Mouse (Mus musculus) adrenal gland, adult 8-10 months (tissue): ENCODE results near the gene Ppp1r10. TPM values are rescaled to one million over a fixed set of nuclear protein-coding genes. Genes with fewer than 3 reads are reported as not detected.

ENCODE experiments used
- DNase-seq: peaks from one replicate; pipeline ENCODE4 v3.0.0; 2022
- total RNA-seq, 4 experiments: library from RNA; stranded (reverse); gene quantifications; 2 replicates each; pipeline ENCODE4 v1.2.4; 2022

The Ppp1r10 gene
- total RNA-seq, 4 experiments from 2014 or later: 65.5 to 105 (median 89.6) TPM

DNA sequence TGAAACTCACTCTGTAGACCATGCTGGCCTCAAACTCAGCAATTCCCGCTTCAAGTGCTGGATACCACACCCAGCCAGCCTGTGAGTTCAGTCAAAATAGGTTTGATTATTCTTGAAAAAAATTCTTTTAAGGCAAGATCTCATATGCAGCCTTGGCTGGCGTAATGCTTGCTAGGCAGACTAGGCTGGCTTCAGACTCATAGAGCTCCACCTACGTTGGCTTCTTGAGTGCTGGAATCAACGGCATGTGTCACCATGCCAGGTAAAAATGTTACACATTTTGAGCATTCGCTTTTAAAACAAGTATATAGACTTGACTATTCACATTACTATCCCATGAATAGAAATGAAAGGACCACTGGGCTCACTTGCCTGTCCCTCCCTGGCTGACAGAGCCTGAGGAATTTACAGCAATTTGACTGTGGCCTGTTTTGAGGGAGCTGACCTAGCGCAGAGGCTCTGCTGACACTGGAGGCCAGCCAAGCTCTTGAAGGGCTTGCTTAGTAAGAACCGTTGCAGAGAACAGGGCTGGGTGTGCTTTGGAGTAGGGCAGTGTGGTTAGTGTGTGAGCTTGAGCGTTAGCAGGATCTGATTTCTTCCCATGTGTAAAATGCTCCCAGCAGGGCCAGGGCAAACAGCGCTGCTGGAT, 12.8 kb upstream of the Ppp1r10 start:
- no peak for DNase-seq

DNA sequence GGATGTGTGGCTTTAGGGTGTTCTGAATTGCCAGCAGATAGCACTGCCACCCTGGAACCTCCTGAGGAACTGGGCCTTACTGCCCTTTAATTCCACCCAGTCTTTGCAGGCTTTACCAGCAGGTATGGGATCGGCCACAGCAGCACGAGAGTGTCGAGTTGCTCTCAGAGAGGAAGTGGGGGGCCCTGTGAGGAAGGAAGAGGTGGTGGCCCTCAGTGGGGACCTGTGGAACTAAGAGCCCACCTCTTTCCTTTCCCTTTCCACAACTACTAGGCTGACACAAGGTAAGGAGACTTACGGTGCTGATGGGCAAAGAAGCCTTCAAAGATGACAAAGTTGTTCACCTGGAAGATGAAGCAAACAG, 12.3 kb upstream of the Ppp1r10 start:
- DNase-seq: no peak

DNA sequence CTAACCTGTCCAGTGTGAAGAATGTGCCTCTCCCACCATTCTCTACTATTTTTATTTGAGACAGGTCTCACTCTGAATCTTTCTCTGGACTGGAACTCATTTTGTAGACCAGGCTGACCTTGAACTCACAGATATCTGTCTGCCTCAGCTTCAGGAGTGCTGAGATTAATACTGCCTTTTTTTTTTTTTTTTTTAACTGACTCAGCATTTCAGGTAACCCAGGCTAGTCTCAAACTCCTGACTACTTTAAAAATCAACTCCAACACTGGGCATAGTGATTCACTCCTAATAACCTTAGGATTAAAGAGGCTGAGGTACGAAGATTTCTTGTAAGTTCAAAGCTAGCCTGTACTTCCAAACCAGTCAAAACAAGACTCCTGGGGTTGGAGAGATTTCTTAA, 10.6 kb upstream of the Ppp1r10 start:
- DNase-seq: no peak

DNA sequence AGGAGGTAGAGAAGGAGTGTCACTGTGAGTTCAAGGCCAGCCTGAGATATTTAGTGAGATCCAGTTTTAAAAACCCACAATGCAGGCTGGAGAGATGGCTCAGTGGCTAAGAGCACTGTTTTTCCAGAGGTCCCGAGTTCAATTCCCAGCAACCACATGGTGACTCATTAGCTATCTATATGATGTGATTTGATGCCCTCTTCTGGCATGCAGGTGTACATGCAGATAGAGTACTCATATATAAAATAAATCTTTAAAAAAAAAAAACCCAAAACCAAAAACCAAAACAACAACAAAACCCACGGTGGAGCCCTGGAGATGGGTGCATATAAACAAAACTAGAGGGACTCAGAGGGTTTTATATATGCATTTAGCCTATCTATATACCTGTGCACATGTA, 8.6 kb upstream of the Ppp1r10 start:
- DNase-seq: no peak

DNA sequence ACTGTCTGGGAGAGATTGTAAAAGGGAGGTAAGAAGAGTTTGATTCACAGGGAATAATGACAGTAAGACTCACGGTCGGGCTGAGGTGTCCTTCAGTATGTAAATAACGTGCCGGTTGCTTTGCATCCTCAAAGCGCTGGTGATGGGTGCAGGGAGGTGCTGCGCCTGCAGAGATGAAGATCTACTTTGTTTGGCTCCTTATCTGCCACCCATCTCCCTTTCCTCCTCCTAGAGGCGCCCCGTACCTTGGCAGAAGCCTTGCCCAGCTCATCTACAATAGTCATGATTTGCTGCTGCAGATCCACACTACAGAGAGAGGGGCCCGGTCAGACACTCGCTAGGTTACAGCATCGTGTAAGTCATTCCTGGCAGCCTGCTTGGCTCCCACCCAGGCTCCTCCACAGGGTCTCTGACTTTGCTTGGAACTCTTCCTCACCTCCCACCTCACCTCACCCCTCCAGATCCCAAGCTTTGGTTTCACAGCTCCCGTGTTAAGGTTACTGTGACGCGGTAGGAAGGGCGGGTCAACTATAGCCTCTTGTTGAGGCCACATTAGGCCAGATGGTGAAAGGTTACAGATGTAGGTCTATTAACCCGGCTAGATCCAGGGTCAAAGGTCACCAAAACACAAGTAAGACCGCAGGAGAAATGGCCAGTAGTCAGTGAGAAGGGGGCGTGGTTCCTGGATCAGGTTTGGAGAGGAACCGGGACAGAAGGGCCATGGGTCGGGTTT, 6.9 kb upstream of the Ppp1r10 start:
- no peak for DNase-seq

DNA sequence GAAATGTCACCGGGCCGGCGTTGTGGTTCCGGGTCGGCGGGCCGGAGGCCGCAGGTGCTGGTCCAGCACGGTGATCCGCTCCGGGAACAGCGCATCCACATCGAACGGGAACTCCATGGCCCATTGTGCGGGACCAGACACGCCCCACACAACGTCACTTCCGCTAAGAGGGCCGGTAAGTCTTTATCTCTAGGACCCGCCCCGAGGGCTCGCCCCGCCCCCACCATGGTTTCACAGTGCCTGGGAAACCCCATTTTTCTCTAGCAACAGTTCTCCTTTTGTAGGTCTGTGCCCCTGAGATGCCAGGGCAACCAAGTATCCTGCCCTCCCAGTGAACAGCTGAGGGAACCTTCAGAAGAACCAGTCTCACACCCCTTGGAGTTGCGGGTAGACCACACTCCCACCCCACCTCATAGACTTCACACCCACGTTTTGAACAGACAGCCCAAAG, 6.3 kb upstream of the Ppp1r10 start, which contains the start of gene Atat1:
Atat1 (minus strand) TSS at position 157 of the 451 bp plus-strand sequence.
- DNase-seq: peak; percentile 93

DNA sequence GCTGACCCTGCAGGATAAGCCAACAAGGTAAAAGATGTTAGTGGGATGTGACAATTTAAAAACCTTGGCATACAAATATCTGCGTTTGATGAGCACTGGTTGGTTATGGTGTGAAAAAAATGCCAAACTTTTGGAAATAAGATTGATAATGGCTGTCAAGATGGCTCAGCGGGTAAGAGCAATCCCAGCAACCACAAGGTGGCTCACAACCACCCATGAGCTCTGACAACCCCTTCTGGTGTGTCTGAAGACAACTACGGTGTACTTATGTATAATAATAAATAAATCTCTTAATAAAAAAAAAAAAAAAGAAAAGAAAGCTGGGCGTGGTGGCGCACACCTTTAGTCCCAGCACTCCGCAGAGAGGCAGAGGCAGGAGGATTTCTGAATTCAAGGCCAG, 1.3 kb upstream of the Ppp1r10 start:
- no peak for DNase-seq

DNA sequence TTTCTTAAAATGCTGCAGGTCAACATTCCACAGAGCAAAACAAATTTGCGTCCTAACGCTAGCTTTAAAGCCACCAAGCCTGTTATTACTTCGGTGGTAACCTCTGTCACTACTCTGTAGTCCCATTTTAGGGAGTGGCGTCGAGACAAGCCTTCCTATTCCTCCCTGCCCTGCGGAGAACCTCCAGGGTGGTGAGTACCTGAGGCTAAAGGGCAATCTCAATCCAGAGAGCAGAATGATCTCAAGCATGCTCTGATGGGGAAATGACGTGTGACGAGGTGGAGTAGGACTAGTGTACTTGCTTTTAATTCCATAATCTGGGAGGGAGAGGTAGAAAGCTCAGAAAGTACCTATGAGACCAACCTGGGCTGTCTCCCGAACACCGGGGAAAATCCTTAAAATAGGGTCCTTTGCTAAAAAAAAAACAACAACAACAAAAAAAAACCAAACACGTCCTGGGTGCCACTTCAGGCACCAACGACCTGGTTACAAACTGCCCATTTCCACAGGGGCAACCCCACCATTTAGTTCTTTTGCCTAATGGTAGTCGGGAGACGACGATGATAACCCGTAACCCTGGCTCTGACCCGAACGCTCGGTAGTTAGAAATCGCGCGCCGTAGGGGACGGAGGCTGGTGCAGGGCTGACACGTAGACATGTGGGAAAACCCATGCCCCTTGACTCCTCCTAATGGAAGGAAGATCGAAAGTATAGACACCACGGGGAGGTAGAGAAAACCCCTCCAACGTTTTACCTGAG, 517 bp upstream of the Ppp1r10 start:
- DNase-seq: no peak

DNA sequence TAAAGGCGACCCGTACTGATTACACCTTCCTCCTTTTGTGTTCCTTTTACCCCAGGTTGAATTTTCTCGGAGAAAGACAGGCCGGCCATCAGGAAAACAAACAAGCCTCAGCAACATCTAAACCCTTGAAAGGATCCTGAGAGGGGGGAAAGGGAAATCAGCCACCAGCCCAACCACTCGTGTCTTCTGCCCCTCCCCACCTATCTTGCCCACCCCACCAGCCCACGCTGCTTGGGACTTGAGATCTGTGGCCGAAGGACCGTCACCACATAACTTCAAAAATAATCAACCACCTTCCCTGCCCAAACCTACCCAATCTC, 869 bp downstream of the Ppp1r10 start:
- no peak for DNase-seq

DNA sequence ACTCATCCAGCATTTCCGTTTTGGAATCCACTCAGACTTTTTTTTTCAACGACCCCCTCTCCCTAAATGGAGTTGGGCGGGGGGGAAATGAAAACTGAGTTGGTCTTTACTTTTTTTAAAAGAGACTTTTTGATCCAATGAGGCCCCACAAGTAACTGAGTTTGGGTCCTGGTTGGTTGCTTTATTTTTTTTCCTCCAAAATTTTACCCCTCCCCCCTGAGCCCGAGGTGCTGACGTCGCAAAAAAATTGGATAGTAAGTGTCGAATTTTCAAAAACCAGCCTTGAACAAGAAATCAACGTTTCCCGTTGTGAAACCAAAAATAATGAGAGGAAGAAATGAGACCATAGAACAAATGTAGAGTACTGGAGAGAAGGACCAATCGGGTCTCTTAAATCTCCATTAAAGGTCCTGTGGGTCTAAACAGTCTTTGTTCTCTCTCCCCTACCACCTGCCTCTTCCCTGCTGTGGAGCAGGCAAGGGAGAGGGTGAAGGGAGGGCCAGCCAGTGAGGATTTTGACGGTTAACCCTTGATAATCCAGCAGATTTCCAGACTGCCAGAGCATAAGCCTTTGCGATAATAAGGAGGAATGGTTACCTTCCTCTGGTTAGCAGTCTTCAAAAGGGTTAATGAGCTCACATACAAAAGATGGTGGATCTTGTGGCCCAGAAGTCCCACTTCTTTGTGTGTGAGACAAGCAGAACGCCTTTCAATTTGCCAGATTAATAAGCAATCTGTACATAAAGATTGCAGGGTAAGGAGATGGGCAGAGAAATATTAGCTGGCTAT, 1.4 kb downstream of the Ppp1r10 start:
- no peak for DNase-seq

DNA sequence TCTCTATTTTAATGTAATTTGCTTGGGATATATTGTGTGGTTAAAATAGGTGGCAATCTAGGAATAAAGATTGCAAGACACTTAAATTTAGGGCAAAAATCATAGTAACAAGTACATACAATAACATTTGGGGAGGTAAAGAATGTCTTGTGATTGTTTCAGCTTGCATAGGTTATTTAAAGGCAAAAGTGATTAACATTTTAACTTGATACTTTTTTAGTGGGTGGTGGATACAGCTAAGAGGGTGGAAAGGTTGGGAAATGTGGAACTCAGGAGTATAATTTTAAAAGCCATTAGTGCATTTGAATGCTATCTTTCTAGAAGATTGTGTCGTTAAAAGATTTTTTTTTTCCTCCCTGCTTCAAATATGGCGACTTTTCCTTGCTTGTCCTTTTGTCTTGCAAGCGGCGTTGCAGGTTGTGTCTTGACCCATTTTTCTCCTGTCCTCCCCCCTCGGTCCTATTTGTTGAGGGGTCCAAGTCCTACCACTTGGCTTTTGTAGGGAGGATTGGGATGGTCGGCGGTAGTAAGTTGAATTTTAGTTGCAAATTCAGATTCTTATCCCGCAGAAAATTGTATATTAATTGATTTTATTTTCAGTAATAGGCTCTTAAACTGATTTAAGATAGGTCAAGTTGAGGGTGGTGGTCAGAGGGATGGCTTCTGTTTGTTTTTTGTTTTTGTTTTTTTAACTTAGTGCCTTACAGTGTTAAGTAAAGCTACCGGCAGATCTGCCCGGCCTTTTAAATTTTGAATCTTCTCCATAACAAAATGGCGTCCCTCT, 2.2 kb downstream of the Ppp1r10 start:
- DNase-seq: no peak

DNA sequence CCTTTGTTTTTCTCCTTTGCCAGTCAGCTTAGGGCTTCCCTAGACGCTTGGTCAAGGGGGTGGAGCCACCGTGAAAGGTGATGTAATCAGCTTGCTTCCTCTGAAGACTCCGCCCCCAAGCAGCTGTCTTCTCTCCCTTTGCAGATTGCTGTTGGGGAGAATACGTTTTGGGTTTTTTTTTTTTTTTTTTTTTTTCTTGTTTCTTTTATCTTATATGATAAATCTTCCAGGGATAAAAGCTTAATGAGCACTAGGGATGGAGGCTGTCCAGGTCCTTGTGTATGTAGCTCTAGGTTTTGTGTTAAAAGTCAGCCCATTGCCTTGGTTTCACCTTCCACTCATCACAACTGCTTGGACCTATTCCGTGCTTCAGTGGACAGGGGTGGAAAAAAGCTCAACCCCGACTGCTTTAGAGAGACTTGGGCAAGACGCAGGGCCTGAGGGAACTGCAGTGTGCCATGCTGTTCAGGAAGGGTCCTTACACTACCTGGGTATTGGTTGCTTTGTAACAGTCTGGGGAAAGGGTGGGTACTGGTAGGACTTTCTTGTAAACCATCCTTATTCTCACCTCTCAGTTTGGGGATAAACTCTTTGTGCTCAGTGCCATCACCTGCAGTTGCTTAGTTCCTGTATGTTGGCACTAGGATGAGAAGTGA, 3.0 kb downstream of the Ppp1r10 start:
- DNase-seq: peak; percentile 96

DNA sequence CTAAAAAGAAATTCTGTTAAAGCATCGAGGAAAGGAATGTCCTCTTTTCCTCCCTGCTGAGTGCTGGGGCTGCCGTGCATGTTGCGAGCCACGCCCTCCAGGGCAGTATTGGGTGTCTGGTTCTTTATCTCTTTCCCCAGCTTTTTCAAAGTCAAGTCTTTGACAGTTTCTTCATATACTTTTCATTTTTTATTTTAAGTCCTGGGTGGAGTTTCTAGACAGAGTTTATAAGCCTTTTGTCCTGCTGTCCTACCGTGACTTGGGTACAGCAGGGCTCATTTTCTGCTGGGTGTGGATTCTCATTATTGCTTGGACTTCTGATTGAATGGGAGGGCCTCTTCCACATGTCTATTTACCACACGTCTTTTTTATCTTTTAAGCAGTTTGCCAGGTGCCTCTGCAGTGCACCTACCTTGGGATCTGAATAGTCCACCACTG, 3.6 kb downstream of the Ppp1r10 start:
- DNase-seq: no peak

DNA sequence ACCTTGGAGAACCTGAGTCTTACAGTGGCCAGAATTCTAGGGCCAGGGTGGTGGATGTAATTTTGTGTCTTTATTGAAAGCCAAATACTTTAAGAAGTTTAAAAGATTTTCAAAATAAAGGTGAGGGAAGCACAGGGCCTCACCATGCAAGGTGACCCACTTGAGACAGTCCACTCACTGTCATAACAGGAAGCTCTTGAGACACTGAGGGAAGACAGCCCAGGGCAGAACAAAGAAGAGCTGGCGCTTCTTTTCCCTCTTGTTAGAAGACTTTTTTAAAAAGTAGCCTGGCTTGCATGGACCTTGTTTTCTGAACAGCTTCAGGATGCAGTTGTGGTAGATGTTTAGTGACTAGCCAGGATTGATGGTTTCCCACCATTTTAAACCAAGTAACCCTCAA, 4.2 kb downstream of the Ppp1r10 start:
- DNase-seq: no peak

DNA sequence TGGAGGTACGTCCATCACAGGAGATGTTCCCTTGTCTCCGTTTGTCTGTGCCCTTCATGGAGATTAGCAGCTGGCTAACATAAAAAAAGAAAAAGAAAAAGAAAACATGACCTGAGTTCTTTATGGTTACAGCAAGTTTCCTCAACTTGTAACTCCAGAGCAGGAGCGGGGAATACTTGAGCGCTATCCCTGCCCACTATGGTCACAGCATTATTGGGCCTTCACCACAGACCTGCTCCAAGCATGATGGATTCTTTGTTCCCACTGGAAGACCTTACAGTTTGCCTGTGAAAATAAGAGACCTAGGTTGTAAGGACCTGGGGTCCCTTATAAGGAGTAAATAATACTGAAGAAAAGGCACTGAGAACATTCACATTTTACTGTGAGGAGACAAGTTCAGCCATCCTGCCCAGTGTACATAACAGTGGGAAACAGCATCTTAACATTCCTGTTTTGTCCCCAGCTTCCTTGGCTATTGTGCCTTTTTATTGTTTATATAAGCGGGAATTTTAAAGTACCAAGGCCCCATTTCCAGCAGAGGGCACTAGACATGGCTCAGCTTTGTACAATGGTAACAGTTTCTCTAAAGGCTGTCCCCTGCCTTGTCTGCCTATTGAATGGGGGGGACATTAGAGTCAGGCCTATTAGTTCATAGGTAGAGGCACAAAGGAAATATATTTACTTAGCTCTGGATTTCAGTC, 4.8 kb downstream of the Ppp1r10 start:
- no peak for DNase-seq

DNA sequence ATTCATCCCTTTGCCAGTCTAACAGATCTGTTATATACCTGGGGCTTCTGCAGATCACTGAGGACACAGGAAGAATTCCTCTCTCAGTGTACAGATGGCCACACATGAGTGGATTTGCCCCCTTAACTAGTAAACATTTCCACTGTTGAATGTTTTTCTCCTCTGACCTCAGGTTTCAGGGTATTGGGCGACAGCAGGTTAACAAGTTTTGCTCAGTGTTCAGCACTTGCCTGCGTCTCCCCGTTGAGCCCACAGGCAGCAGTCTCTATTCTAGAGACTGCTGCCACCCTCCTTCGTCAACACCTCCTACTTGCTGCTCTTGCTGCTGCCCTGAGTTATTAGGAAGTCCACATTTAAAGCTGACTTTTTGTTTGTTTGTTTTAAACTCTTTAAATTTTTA, 5.5 kb downstream of the Ppp1r10 start:
- DNase-seq: no peak

DNA sequence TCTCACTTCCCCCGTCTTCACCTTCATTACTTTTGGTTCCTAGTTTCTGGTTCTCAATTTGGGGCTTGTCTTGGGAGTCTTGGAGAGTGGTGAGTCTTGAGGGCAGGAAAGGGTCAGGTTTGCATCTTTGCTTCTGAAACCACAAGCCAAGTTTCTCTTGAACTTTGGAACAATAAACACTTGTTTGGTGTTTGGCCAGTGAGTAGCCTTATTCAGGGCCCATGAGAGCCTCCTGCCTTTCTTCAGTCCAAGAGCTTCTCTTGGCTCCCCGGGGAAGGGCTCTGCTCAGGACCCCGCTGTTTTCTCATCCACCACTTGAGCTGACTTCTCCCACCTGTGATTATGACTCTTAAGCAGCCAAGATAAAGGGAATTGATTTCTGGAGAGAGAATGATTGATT, 6.3 kb downstream of the Ppp1r10 start:
- DNase-seq: no peak

DNA sequence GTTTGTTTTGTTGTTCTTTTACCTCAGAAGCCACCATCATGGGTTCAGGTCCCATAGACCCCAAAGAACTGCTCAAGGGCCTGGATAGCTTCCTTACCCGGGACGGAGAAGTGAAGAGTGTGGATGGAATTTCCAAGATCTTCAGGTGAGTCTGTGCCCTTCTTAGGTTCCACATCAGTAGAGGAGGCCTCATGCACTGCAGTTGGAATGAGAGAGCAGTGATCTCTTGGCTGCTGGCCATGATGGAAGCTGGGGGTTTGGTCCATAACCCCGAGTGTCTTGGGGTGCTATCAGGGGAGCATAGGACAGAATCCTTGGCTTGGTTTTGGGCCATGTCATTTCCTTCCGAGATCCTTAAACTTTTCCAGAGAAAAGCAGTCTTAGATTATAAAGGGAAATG, 7.0 kb downstream of the Ppp1r10 start:
- no peak for DNase-seq

DNA sequence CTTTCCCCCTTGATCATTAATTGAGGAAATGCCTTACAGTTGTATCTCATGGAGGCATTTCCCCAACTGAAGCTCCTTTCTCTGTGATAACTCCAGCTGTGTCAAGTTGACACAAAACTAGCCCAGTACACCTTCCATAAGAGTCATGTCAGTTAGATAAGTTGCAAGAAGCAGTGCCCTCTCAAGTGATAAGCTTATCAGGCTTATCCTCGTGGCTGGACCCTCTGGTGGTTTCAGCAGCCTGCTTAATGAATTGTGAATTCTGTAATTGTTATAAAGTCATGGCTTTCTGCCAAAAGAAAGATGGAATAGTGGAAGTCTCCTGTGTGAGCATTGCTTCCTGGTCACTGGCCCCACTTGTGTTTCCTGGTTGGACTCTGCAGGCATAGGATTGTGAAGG, 11.2 kb downstream of the Ppp1r10 start:
- DNase-seq: no peak

DNA sequence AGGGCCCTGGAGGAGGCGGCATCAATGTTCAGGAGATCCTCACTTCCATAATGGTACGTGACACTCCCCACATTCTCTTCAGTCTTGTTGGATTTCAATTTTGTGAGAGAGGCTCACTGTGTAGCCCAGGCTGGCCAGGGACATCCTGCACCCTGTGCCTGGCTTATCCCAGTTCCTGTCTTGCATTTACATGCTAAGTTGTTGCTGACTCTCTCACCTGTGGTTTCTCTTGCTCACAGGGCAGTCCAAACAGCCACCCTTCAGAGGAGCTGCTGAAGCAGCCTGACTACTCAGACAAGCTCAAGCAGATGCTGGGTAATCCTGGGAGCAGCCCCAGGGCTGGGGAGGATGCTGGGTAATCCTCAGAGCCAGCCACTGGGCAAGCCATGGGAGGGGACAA, 13.3 kb downstream of the Ppp1r10 start:
- DNase-seq: no peak

DNA sequence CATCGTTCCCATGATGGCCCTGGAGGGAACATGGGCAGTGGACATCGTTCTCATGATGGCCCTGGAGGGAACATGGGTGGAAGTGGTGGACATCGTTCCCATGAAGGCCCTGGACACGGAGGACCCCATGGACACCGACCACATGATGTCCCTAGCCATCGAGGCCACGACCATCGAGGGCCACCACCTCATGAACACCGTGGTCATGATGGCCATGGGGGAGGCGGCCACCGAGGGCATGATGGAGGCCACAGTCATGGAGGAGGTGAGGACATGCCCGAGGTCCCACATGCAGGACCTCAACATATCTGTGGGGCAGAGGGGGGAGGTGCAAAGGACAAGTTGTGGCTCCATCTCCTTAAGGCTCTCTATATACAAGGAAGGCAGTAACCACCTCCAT, 14.4 kb downstream of the Ppp1r10 start:
- no peak for DNase-seq
